Mouse (Mus musculus): ENCODE data around the gene Rab23. TPM values are rescaled to one million over a fixed set of nuclear protein-coding genes. Genes with fewer than 3 reads are reported as not detected.
A peak's percentile ranks its signal among the peaks of the same experiment; 100 is the strongest.

Gene Rab23
- polyA plus RNA-seq, 2 experiments, result 2.5 to 2.9 TPM

DNA sequence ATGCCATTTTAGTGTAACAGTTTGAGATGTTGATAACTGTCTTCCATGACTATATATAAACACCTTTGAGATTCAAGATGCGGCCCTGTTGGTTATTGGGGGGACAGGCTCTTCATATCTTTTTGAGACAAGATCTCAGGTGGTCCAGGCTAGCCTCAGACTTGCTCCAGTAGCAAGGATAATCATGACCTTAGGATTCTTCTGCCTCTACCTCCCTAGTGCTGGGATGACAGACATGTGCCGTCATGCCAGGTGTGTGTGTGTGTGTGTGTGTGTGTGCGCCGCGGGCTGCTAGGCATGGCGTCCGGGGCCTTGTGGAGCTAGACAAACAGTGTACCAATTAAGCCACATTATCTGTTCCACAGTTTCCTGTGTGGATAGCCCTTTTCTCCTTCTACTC lies 1.3 kb downstream of the Rab23 start:
- no peaks in the 10 kb centered on the region; the same call in 1 of the 2 replicates for H3K36me3 ChIP-seq (replicated peaks; ENCODE audit: control insufficient read depth, insufficient read depth, low read depth)
- no peak overlapping the region for H3K27ac ChIP-seq
- no peak overlapping the region for H3K9ac ChIP-seq (replicated peaks)
- H3K4me1 ChIP-seq (replicated peaks; ENCODE audit: control insufficient read depth in 2 of 2, insufficient read depth in 2 of 2, low read length in 1 of 2), result peaks cover 0 to 7% of the 10 kb centered on the region in 2 experiments; a peak in 2 of 4 replicates
- WGBS (ENCODE audit: insufficient replicate concordance), result 73% methylated on average over 7 of the region's 7 CpGs
- no peak for TF ChIP-seq EP300 (IDR thresholded peaks at IDR 0.05; ENCODE audit: low read depth)
- no peak for TF ChIP-seq CTCF (IDR thresholded peaks at IDR 0.05; ENCODE audit: low read depth)
- H3K27me3 ChIP-seq (ENCODE audit: control insufficient read depth, insufficient read depth, low read length), result no peaks in the 10 kb centered on the region
- no peak for ATAC-seq (ENCODE audit: insufficient read depth)
- H3K9me3 ChIP-seq (ENCODE audit: control insufficient read depth, low read length), result no peaks in the 10 kb centered on the region
- H3K4me3 ChIP-seq (ENCODE audit: insufficient read depth in 1 of 2, low read depth in 2 of 2, low read length in 2 of 2), result peak overlapping the region in 1 of 2 experiments; percentile 86; a peak in 2 of 4 replicates
- H3K4me2 ChIP-seq (ENCODE audit: low read depth), result peak overlapping the region; percentile 81
- no peak for DNase-seq (ENCODE audit: low read depth in 3 of 3, low spot score in 3 of 3)

GRCm38 (mm10) chr1:33724516-33724915 lies 4.8 kb downstream of the Rab23 start:
- no peak for ATAC-seq (ENCODE audit: insufficient read depth)
- H3K4me3 ChIP-seq (ENCODE audit: insufficient read depth in 1 of 2, low read depth in 2 of 2, low read length in 2 of 2), result no peak overlapping the region
- no peak overlapping the region for H3K27ac ChIP-seq
- H3K27me3 ChIP-seq (ENCODE audit: control insufficient read depth, insufficient read depth, low read length), result no peaks in the 10 kb centered on the region
- WGBS (ENCODE audit: insufficient replicate concordance), result 86% methylated on average over 6 of the region's 6 CpGs
- no peak overlapping the region for H3K4me2 ChIP-seq (ENCODE audit: low read depth)
- no peak for DNase-seq (ENCODE audit: low read depth in 3 of 3, low spot score in 3 of 3)
- TF ChIP-seq CTCF (IDR thresholded peaks at IDR 0.05; ENCODE audit: low read depth), result no peak
- TF ChIP-seq EP300 (IDR thresholded peaks at IDR 0.05; ENCODE audit: low read depth), result no peak
- no peaks in the 10 kb centered on the region for H3K9me3 ChIP-seq (ENCODE audit: control insufficient read depth, low read length)
- H3K36me3 ChIP-seq (replicated peaks; ENCODE audit: control insufficient read depth, insufficient read depth, low read depth), result no peaks in the 10 kb centered on the region; the same call in none of the 2 replicates
- H3K9ac ChIP-seq (replicated peaks), result no peak overlapping the region
- peaks cover 0 to 6% of the 10 kb centered on the region in 2 experiments; a peak in 2 of 4 replicates for H3K4me1 ChIP-seq (replicated peaks; ENCODE audit: control insufficient read depth in 2 of 2, insufficient read depth in 2 of 2, low read length in 1 of 2)

GRCm38 (mm10) chr1:33725086-33725485 lies 5.4 kb downstream of the Rab23 start:
- Histone ChIP-seq H3K9me3 (ENCODE audit: control insufficient read depth, low read length) (no peaks in the 10 kb centered on the region), H3K4me1 (replicated peaks; ENCODE audit: control insufficient read depth in 2 of 2, insufficient read depth in 2 of 2, low read length in 1 of 2) (peaks cover 0 to 5% of the 10 kb centered on the region in 2 experiments; a peak in 2 of 4 replicates), H3K36me3 (replicated peaks; ENCODE audit: control insufficient read depth, insufficient read depth, low read depth) (no peaks in the 10 kb centered on the region; the same call in none of the 2 replicates), H3K4me2 (ENCODE audit: low read depth) (no peak overlapping the region), H3K27me3 (ENCODE audit: control insufficient read depth, insufficient read depth, low read length) (no peaks in the 10 kb centered on the region), H3K9ac (replicated peaks) (no peak overlapping the region), H3K4me3 (ENCODE audit: insufficient read depth in 1 of 2, low read depth in 2 of 2, low read length in 2 of 2) (no peak overlapping the region), H3K27ac (no peak overlapping the region)
- TF ChIP-seq CTCF (IDR thresholded peaks at IDR 0.05; ENCODE audit: low read depth) (no peak), EP300 (IDR thresholded peaks at IDR 0.05; ENCODE audit: low read depth) (no peak)
- no peak for DNase-seq (ENCODE audit: low read depth in 3 of 3, low spot score in 3 of 3)
- ATAC-seq (ENCODE audit: insufficient read depth), result no peak
- 76% methylated on average over 5 of the region's 5 CpGs for WGBS (ENCODE audit: insufficient replicate concordance)

DNA sequence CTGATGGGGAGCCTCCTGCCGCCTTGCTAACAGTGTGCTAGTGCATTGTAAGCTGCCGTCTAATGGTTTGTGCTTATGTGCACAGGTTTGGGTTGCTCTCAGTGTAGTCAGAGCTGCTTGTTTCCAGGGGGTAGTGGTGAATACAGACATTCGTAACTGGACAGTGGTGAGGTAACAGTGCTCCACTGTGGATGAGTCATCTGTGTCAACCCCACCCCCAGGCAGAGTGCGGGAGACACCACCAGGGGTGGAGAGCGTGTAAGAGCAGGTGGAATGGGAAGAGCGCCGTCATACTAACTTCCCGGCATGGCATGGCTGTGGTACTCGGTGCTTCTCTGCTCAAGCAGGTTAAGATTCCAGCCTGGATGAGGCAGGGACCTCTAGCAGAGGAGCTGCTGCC lies 13.4 kb downstream of the Rab23 start:
- H3K36me3 ChIP-seq (replicated peaks; ENCODE audit: control insufficient read depth, insufficient read depth, low read depth), result no peaks in the 10 kb centered on the region; the same call in none of the 2 replicates
- H3K4me1 ChIP-seq (replicated peaks; ENCODE audit: control insufficient read depth in 2 of 2, insufficient read depth in 2 of 2, low read length in 1 of 2), result no peaks in the 10 kb centered on the region
- H3K9ac ChIP-seq (replicated peaks), result no peak overlapping the region
- no peak overlapping the region for H3K4me2 ChIP-seq (ENCODE audit: low read depth)
- H3K9me3 ChIP-seq (ENCODE audit: control insufficient read depth, low read length), result no peaks in the 10 kb centered on the region
- TF ChIP-seq EP300 (IDR thresholded peaks at IDR 0.05; ENCODE audit: low read depth) (no peak), CTCF (IDR thresholded peaks at IDR 0.05; ENCODE audit: low read depth) (no peak)
- no peak for DNase-seq (ENCODE audit: low read depth in 3 of 3, low spot score in 3 of 3)
- H3K27ac ChIP-seq, result no peak overlapping the region
- H3K27me3 ChIP-seq (ENCODE audit: control insufficient read depth, insufficient read depth, low read length), result no peaks in the 10 kb centered on the region
- no peak overlapping the region for H3K4me3 ChIP-seq (ENCODE audit: insufficient read depth in 1 of 2, low read depth in 2 of 2, low read length in 2 of 2)
- WGBS (ENCODE audit: insufficient replicate concordance), result 78% methylated on average over 9 of the region's 9 CpGs
- 0 out of 2 replicates have a peak, but pooled peaks have one; percentile 23 for ATAC-seq (ENCODE audit: insufficient read depth)

- Histone ChIP-seq H3K36me3 (replicated peaks; ENCODE audit: control insufficient read depth, insufficient read depth, low read depth) (no peaks in the 10 kb centered on the region; the same call in none of the 2 replicates), H3K9ac (replicated peaks) (no peak overlapping the region), H3K9me3 (ENCODE audit: control insufficient read depth, low read length) (no peaks in the 10 kb centered on the region), H3K27ac (no peak overlapping the region), H3K4me2 (ENCODE audit: low read depth) (no peak overlapping the region), H3K4me1 (replicated peaks; ENCODE audit: control insufficient read depth in 2 of 2, insufficient read depth in 2 of 2, low read length in 1 of 2) (no peaks in the 10 kb centered on the region), H3K4me3 (ENCODE audit: insufficient read depth in 1 of 2, low read depth in 2 of 2, low read length in 2 of 2) (no peak overlapping the region), H3K27me3 (ENCODE audit: control insufficient read depth, insufficient read depth, low read length) (no peaks in the 10 kb centered on the region)
- TF ChIP-seq EP300 (IDR thresholded peaks at IDR 0.05; ENCODE audit: low read depth) (no peak), CTCF (IDR thresholded peaks at IDR 0.05; ENCODE audit: low read depth) (no peak)
- DNase-seq (ENCODE audit: low read depth in 3 of 3, low spot score in 3 of 3), result no peak
- ATAC-seq (ENCODE audit: insufficient read depth), result peak; percentile 53; the same call in 1 of the 2 replicates
- WGBS (ENCODE audit: insufficient replicate concordance), result 64% methylated on average over 5 of the region's 5 CpGs
These were observed 14.5 kb downstream of the Rab23 start for GRCm38 (mm10) chr1:33734001-33734685.

Data from liver, embryonic 14.5 days (tissue).